Mouse (Mus musculus): ENCODE data around the gene Vmn1r131.
"Not testable (repeated sequence)": the region's sequence is repeated elsewhere in the genome, so short reads cannot be mapped to it uniquely, and the experiment has no call there.

The Vmn1r131 gene

GRCm38 (mm10) chr7:21545990-21546389 lies at the start of gene Vmn1r131:
Gene Vmn1r131 (minus strand): TSS chr7:21546090.
- not testable (repeated sequence) for DNase-seq

- not testable (repeated sequence) for DNase-seq
Observed at GRCm38 (mm10) chr7:21511480-21511879, 34.4 kb downstream of the Vmn1r131 start, which contains the start of gene Vmn1r130. Gene Vmn1r130 (plus strand): TSS chr7:21511780.

Measured in cerebellum, postnatal 25 days (tissue).